Mouse (Mus musculus) megakaryocyte, embryonic 14.5 days (primary cell): Measurements from ENCODE around the gene Epb41l4b. TPM values are rescaled to one million over a fixed set of nuclear protein-coding genes. Genes with fewer than 3 reads are reported as not detected.

ENCODE experiments used
- H3K27me3 ChIP-seq: replicated peaks from 2 replicates; pipeline ENCODE3; 2012; ENCODE audit warnings: inconsistent platforms
- H3K36me3 ChIP-seq: replicated peaks from 2 replicates; pipeline ENCODE3; 2012; ENCODE audit warnings: low read length, inconsistent platforms, mixed read lengths
- H3K4me1 ChIP-seq: 2 replicates; pipeline ENCODE4 v1.6.1; 2012; ENCODE audit warnings: inconsistent platforms
- H3K4me3 ChIP-seq: replicated peaks from 2 replicates; pipeline ENCODE3; 2012; ENCODE audit warnings: moderate library complexity, mild to moderate bottlenecking, inconsistent platforms
- H3K9me3 ChIP-seq: 2 replicates; pipeline ENCODE4 v1.6.1; 2012; ENCODE audit warnings: inconsistent platforms
- FLI1 ChIP-seq: IDR thresholded peaks from 2 replicates; pipeline ENCODE4 v1.6.1; 2012; ENCODE audit warnings: low read length, inconsistent platforms, mixed read lengths
- GATA1 ChIP-seq: IDR thresholded peaks from 3 replicates; pipeline ENCODE4 v1.6.1; 2012; ENCODE audit warnings: mixed read lengths, low read length, inconsistent platforms, borderline replicate concordance
- polyA plus RNA-seq: library from polyadenylated mRNA; stranded (reverse); fragments of >175 nt; gene quantifications from 2 replicates; pipeline ENCODE4 v1.2.3, GENCODE M21; 2012; ENCODE audit warnings: low replicate concordance; ENCODE audit not compliant: insufficient read depth

Gene Epb41l4b
- polyA plus RNA-seq, 1 experiment = 0.46 TPM

GRCm38 (mm10) chr4:57027954-57028353 is 115.3 kb downstream of the Epb41l4b start:
- Histone ChIP-seq H3K9me3 (no peaks in the 10 kb centered on the region), H3K4me3 (no peak overlapping the region), H3K36me3 (no peaks in the 10 kb centered on the region), H3K27me3 (no peaks in the 10 kb centered on the region), H3K4me1 (peaks cover 63% of the 10 kb centered on the region)
- no peak for TF ChIP-seq FLI1
- no peak for TF ChIP-seq GATA1

DNA sequence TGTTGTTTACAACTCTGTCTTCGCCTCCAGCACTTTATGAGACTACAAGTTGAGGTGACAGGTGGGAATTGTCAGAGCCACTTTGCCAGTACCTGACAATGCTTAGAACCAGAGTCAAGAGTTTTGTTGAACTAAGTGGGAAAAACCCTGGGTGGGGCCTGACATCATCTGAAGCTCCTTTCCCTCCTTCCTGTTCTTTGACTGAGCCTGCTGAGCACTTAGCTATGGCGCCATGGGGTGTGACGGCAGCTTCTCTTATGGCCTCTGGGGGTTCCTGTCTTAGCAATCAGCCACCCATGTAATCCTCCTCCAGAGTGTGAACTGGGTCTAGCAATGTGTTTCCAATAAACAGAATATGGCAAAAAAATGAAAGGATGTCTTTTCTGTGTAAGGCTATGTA is 119.7 kb downstream of the Epb41l4b start:
- Histone ChIP-seq H3K27me3 (peaks cover 3% of the 10 kb centered on the region), H3K4me1 (peaks cover 46% of the 10 kb centered on the region), H3K9me3 (no peaks in the 10 kb centered on the region), H3K4me3 (no peak overlapping the region), H3K36me3 (no peaks in the 10 kb centered on the region)
- TF ChIP-seq FLI1 = no peak
- TF ChIP-seq GATA1 = no peak

DNA sequence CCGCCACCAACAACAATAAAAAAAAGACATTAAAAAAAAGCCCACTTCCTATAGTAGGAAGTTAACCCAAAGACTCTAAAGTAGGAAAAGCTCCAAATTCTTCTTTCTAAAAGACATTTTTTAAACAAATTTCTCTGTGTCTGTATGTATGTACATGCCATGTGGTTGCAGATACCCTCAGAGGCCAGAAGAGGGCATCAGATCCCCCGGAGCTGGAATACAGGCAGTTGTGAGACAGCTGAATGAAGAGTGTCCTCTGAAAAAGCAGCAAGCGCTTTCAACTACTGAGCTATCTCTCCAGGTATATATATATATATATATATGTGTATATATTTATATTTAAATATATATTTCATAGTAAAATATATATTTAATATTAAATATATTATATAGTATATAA is 121.9 kb downstream of the Epb41l4b start:
- Histone ChIP-seq H3K9me3 (no peaks in the 10 kb centered on the region), H3K4me1 (peaks cover 36% of the 10 kb centered on the region), H3K27me3 (peaks cover 16% of the 10 kb centered on the region), H3K36me3 (no peaks in the 10 kb centered on the region), H3K4me3 (no peak overlapping the region)
- TF ChIP-seq GATA1 (no peak), FLI1 (no peak)

DNA sequence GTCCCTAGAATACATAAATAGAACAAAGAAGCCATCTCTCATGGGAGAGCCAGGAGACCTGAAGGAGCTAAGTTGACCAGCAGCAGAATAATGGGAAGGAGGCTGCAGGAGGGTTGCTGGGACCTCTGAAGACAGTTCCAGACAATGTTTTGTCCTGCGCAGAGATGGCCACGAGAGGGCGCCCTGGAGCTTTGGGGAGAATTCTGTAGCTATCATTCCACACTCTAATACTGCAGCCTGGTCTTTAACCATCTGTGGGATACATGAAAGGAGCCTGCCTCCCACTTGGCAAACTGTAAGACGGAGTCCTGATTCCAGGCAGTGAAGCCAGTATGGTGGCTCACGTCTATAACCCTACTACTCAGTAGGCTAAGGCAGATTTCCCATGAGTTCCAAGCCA is 126.0 kb downstream of the Epb41l4b start:
- peaks cover 53% of the 10 kb centered on the region for H3K27me3 ChIP-seq
- peaks cover 15% of the 10 kb centered on the region for H3K4me1 ChIP-seq
- no peaks in the 10 kb centered on the region for H3K36me3 ChIP-seq
- no peak overlapping the region for H3K4me3 ChIP-seq
- TF ChIP-seq FLI1 (no peak), GATA1 (no peak)
- H3K9me3 ChIP-seq = no peaks in the 10 kb centered on the region

DNA sequence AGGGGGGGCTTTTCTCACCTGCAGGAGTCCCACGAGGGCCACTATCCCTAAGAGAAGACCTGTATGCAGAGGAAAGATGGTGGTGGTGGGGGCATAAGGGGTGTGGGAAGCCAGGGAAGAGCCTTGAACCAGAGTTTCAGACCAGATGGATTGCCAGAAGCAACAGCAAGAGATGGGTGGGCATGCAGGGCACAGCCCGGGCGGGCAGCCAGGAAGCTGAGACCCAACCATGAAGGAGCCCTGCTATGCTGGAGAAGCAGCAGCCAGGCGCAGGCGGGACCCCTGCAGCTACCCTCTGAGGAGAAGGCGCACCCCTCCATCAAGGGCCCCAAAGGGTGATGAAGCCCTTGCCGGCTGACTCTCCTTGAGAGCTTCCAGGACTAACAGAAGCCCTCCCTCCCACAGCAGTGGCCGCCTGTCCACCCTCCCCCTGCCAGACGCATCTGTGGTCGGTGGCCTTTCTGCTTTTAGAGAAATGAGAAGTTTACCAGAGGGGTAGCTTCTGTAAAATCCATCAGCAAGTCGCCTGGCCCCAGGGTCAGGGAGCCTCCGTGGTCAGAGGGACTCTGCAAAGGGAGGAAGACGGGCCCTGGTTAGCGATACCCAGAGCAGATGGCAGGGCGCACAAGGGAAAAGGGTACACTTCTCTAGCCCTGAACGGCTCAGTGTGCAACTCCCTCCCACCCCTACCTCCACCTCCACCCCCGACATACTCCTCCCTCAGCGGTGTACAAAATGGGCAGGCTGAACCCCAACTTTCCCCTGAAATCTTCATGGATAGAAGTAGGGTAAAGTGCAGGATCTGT is 126.7 kb downstream of the Epb41l4b start:
- H3K27me3 ChIP-seq = peaks cover 60% of the 10 kb centered on the region
- no peak for TF ChIP-seq FLI1
- TF ChIP-seq GATA1 = no peak
- no peak overlapping the region for H3K4me3 ChIP-seq
- peaks cover 16% of the 10 kb centered on the region for H3K4me1 ChIP-seq
- no peaks in the 10 kb centered on the region for H3K36me3 ChIP-seq
- no peaks in the 10 kb centered on the region for H3K9me3 ChIP-seq

DNA sequence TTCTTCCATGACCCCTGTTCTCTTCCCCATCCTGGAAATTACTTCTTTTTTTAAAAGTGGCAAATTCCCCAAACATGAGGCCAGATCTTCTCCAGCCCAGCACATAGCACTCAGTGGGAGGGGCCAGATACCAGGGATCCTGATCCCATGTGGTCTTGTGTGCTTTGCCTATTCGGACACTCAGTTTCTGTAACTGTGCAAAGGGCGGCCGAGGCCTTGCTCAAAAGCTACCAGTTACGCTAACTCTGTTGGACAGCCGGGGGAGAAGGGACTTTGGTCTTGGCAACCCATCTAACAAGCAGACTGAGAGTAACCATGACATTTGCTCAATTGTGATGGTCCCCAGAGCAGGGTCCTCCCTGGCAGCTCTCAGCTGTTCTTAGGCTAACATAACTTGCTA is 128.2 kb downstream of the Epb41l4b start:
- no peak overlapping the region for H3K4me3 ChIP-seq
- H3K4me1 ChIP-seq = peaks cover 31% of the 10 kb centered on the region
- TF ChIP-seq GATA1 = no peak
- no peak for TF ChIP-seq FLI1
- H3K36me3 ChIP-seq = no peaks in the 10 kb centered on the region
- peaks cover 73% of the 10 kb centered on the region for H3K27me3 ChIP-seq
- no peaks in the 10 kb centered on the region for H3K9me3 ChIP-seq

DNA sequence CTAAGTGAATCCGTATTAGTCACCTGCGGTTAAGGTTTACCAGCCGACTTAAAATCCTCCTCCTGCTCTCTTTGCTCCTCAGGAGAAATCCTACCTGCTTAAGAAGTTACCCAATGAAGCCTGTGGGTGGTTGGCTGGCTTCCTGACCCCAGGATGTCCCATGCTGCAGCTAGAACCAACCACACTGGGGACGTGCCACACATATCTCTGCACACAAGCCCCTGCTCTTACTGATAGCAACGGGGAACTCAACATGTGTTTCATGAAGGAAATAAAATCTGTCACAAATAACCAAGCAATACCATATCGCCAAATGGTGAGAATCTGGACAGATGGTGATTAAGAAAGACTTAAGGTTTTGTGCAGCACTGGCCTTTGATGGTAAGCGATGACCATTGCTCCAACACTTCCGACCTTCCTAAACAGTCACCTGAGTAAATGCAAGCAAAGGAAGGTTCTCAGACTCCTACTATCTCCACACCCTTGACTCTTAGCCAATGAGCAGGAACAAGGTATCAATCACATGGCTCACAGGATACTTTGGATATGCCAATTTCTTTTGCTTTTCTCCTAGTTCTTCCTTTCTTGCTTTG is 131.7 kb downstream of the Epb41l4b start:
- Histone ChIP-seq H3K36me3 (no peaks in the 10 kb centered on the region), H3K4me1 (peaks cover 25% of the 10 kb centered on the region), H3K27me3 (peaks cover 83% of the 10 kb centered on the region), H3K4me3 (no peak overlapping the region), H3K9me3 (peaks cover 1% of the 10 kb centered on the region; the same call in 1 of the 2 replicates)
- no peak for TF ChIP-seq GATA1
- TF ChIP-seq FLI1 = no peak

DNA sequence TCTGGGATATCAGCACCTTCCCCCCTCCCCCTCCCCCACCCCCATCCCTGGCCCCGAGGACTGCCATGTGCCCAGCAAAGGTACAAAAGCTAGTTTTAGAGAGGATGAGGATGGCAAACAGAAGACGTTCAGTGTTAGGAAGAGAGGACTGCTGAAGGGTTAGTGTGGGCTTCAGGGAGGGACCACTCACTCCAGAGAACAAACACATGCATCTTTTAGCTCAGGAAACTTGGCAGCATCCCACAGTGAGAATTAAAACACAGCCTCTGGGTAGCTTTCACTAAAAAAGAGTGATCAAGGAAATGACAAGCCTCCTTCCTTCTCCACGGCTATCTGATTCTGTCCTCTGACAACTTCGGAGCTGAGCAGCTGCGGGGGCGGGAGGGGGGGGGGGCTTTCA is 132.3 kb downstream of the Epb41l4b start:
- TF ChIP-seq FLI1 = no peak
- TF ChIP-seq GATA1 = no peak
- Histone ChIP-seq H3K36me3 (no peaks in the 10 kb centered on the region), H3K4me3 (no peak overlapping the region), H3K4me1 (peaks cover 25% of the 10 kb centered on the region), H3K9me3 (peaks cover 3% of the 10 kb centered on the region; the same call in 1 of the 2 replicates), H3K27me3 (peaks cover 81% of the 10 kb centered on the region)

DNA sequence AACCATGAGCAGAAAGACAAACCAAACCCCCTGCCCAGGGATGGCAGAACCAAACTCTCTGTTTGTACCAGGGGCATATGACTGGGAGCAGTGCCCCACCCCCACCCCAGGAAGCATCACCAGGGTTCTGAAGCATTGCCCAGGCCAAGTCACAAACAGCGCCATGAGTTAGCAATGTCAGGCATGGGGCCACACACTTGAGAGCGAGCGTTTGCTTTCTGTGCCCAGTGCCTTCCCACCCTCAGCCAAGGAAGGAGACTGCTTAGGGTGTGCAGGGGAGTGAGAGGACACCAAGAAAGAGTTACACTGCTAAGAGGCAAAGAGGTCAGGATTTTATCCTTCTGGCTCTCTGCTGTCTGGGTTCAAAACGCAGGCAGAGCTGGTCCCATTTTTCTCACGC is 132.8 kb downstream of the Epb41l4b start:
- Histone ChIP-seq H3K27me3 (peaks cover 79% of the 10 kb centered on the region), H3K9me3 (peaks cover 3% of the 10 kb centered on the region; the same call in 1 of the 2 replicates), H3K4me3 (peak overlapping the region; percentile 62), H3K4me1 (peaks cover 25% of the 10 kb centered on the region), H3K36me3 (no peaks in the 10 kb centered on the region)
- TF ChIP-seq GATA1 (no peak), FLI1 (no peak)

DNA sequence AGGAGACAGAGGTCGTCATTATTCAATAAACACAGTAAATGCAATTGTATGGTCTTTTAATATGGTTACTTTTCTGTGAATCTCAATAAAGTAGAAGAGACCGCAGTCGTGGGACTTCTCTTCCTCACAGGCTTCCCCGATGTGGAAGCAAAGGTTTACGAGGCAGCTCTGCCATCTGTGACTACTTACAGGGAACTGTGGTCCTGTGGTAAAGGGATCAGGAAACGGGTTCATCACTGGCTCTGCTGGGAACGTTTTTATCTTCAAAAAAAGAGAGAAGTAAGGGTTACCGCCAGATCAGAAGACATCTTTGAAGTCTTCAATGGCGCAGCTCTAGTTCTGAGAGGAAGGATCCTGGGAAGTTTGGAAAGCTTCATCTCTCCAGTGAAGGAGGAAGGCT is 135.5 kb downstream of the Epb41l4b start:
- Histone ChIP-seq H3K36me3 (no peaks in the 10 kb centered on the region), H3K9me3 (peaks cover 3% of the 10 kb centered on the region; the same call in 1 of the 2 replicates), H3K4me1 (peaks cover 25% of the 10 kb centered on the region), H3K27me3 (peaks cover 80% of the 10 kb centered on the region), H3K4me3 (no peak overlapping the region)
- no peak for TF ChIP-seq FLI1
- TF ChIP-seq GATA1 = no peak

GRCm38 (mm10) chr4:57005011-57005410 is 138.2 kb downstream of the Epb41l4b start:
- Histone ChIP-seq H3K9me3 (peaks cover 4% of the 10 kb centered on the region), H3K4me1 (peaks cover 8% of the 10 kb centered on the region; the same call in 1 of the 2 replicates), H3K4me3 (no peak overlapping the region), H3K36me3 (no peaks in the 10 kb centered on the region), H3K27me3 (peaks cover 59% of the 10 kb centered on the region)
- TF ChIP-seq GATA1 (no peak), FLI1 (no peak)
